Mouse (Mus musculus) hindbrain, embryonic 11.5 days (tissue): ENCODE data around the gene Xrcc2. TPM values are rescaled to one million over a fixed set of nuclear protein-coding genes. Genes with fewer than 3 reads are reported as not detected.
"Not testable (repeated sequence)": the region's sequence is repeated elsewhere in the genome, so short reads cannot be mapped to it uniquely, and the experiment has no call there.

Experiments used
- ATAC-seq: fragments of 200-750 bp; cut with Nextera tagmentation; 2 replicates; pipeline ENCODE4 v1.8.0; 2017; ENCODE audit warnings: mild to moderate bottlenecking, moderate TSS enrichment, moderate library complexity; ENCODE audit not compliant: low FRiP score
- DNase-seq: peaks from one replicate; pipeline ENCODE4 v3.0.0-alpha.2; 2015; ENCODE audit warnings: low spot score
- H3K27ac ChIP-seq: fragments of 300-500 bp; sonication (generic); 2 replicates; pipeline ENCODE4 v1.5.1; 2014; ENCODE audit warnings: mild to moderate bottlenecking, low read depth, low read length
- H3K27me3 ChIP-seq: fragments of 300-500 bp; sonication (generic); 2 replicates; pipeline ENCODE4 v1.6.1; 2014; ENCODE audit warnings: mild to moderate bottlenecking, low read length, moderate library complexity, mixed read lengths; ENCODE audit not compliant: control insufficient read depth, insufficient read depth
- H3K36me3 ChIP-seq: fragments of 300-500 bp; sonication (generic); 2 replicates; pipeline ENCODE4 v1.6.1; 2014; ENCODE audit warnings: mild to moderate bottlenecking, low read length, moderate library complexity, mixed read lengths; ENCODE audit not compliant: control insufficient read depth, insufficient read depth
- H3K4me1 ChIP-seq: fragments of 300-500 bp; sonication (generic); replicated peaks from 2 replicates; pipeline ENCODE4 v1.6.1; 2014; ENCODE audit warnings: low read length, mixed read lengths; ENCODE audit not compliant: control insufficient read depth, insufficient read depth
- H3K4me2 ChIP-seq: fragments of 300-500 bp; sonication (generic); replicated peaks from 2 replicates; pipeline ENCODE4 v1.6.1; 2014; ENCODE audit warnings: mild to moderate bottlenecking, low read depth, low read length
- H3K4me3 ChIP-seq: fragments of 300-500 bp; sonication (generic); 2 replicates; pipeline ENCODE4 v1.5.1; 2014; ENCODE audit warnings: low read depth, low read length
- H3K9ac ChIP-seq: fragments of 300-500 bp; sonication (generic); 2 replicates; pipeline ENCODE4 v1.6.1; 2014; ENCODE audit warnings: low read depth, low read length
- H3K9me3 ChIP-seq: fragments of 300-500 bp; sonication (generic); 2 replicates; pipeline ENCODE4 v1.6.1; 2016; ENCODE audit warnings: low read length; ENCODE audit not compliant: control insufficient read depth
- WGBS: fragments of 180-500 bp; shearing (Covaris S2); extraction: QIAGEN DNeasy Blood & Tissue Kit; methylation state at CpG from one replicate; pipeline ENCODE4 v1.1.7; 2014; 5-methylcytosine and 5-hydroxymethylcytosine counted together
- polyA plus RNA-seq: library from polyadenylated mRNA; unstranded; fragments of >200 nt; fragmentation: Nextera tagmentation; extraction: Ambion mirVana; gene quantifications from 2 replicates; pipeline ENCODE4 v1.2.1, GENCODE M21; 2014

Xrcc2 gene
- polyA plus RNA-seq, 1 experiment from 2014 or later, result 10.2 TPM

DNA sequence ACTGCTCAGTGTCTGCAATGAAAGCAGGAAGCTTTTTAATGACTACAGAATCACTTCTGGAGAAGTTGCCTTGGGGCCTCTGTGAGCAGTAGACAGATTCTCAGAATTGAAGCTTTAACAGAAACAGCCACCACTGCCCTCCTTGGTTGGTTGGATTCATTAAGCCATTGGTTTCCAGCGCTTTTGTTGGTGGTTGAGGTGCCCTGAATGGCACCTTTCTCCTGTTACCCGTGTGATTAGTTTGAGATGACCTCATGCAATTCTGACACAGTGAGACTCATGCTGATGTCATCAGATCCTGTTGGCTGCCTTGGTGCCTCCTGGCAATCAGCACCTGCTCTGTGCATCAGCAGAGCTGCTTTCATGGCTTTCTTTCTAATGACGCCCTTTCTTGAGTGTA, 32.8 kb upstream of the Xrcc2 start:
- Histone ChIP-seq H3K9me3 (no peaks in the 10 kb centered on the region), H3K36me3 (no peaks in the 10 kb centered on the region), H3K27me3 (no peaks in the 10 kb centered on the region), H3K4me3 (no peak overlapping the region), H3K9ac (no peak overlapping the region), H3K4me1 (no peaks in the 10 kb centered on the region), H3K4me2 (no peak overlapping the region), H3K27ac (no peak overlapping the region)
- 75% methylated on average over 3 of the region's 3 CpGs for WGBS
- DNase-seq (no peak), ATAC-seq (no peak)

DNA sequence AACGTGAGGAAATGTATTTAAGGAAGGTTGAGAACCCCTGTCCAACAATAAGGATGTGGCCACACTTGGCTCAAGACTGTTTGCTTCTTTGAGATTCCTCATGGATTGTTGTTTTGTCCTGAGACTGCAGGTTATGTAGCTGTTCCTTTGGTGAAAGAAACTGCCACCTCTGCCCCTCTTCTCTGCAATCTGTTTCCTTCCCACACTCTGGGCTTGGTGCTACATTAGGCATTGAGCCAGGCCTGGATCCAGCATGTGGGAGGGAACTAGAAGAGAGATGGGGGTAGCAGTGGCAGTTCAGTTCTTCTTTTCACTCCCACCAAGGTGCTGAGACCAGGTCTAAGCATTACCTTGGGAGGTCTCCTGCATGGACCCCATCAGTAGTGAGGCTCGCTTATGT, 30.2 kb upstream of the Xrcc2 start:
- H3K27me3 ChIP-seq, result no peaks in the 10 kb centered on the region
- no peak overlapping the region for H3K27ac ChIP-seq
- H3K9ac ChIP-seq, result no peak overlapping the region
- no peaks in the 10 kb centered on the region for H3K9me3 ChIP-seq
- H3K4me2 ChIP-seq, result no peak overlapping the region
- ATAC-seq (no peak), DNase-seq (no peak)
- H3K4me1 ChIP-seq, result no peaks in the 10 kb centered on the region
- H3K4me3 ChIP-seq, result no peak overlapping the region
- 74% methylated on average over 2 of the region's 2 CpGs for whole genome bisulfite sequencing
- no peaks in the 10 kb centered on the region for H3K36me3 ChIP-seq

GRCm38 (mm10) chr5:25734318-25734717, 28.7 kb upstream of the Xrcc2 start:
- no peaks in the 10 kb centered on the region for H3K9me3 ChIP-seq
- peak; percentile 56 for DNase-seq
- WGBS, result 34% methylated on average over 1 of the region's 1 CpGs

GRCm38 (mm10) chr5:25724134-25724675, 18.6 kb upstream of the Xrcc2 start:
- 43% methylated on average over 1 of the region's 1 CpGs for WGBS
- no peak overlapping the region for H3K4me2 ChIP-seq
- DNase-seq (no peak), ATAC-seq (no peak)
- H3K27me3 ChIP-seq, result no peaks in the 10 kb centered on the region
- no peak overlapping the region for H3K27ac ChIP-seq
- H3K9ac ChIP-seq, result no peak overlapping the region
- no peaks in the 10 kb centered on the region for H3K9me3 ChIP-seq
- H3K4me1 ChIP-seq, result no peaks in the 10 kb centered on the region
- H3K4me3 ChIP-seq, result no peak overlapping the region
- no peaks in the 10 kb centered on the region for H3K36me3 ChIP-seq

More at GRCm38 (mm10) chr5:25734318-25734717, 28.7 kb upstream of the Xrcc2 start:
- no peaks in the 10 kb centered on the region for H3K36me3 ChIP-seq
- H3K4me1 ChIP-seq, result no peaks in the 10 kb centered on the region
- H3K9ac ChIP-seq, result no peak overlapping the region
- H3K4me3 ChIP-seq, result no peak overlapping the region
- no peak for ATAC-seq
- H3K27me3 ChIP-seq, result no peaks in the 10 kb centered on the region
- no peak overlapping the region for H3K4me2 ChIP-seq
- no peak overlapping the region for H3K27ac ChIP-seq

DNA sequence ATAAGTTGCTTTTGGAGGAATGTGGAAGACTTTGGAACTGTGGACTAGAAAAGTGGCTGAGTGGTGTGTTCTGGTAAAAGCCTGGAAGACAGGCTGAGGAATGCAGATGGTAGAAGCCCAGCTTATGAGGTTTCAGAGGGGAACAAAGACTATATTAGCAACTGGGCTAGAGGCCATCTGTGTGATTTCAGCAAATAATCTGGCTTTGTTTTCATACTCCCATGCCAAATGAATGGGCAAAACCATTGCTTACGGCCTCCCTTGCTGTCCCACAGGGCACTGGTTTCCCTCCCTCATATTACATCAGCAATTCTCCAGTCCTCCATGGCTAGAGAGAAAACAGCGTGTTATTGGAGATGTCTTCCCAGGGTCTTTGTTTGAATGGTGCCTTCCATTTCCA, 17.4 kb upstream of the Xrcc2 start:
- no peaks in the 10 kb centered on the region for H3K9me3 ChIP-seq
- no peaks in the 10 kb centered on the region for H3K36me3 ChIP-seq
- no peaks in the 10 kb centered on the region for H3K4me1 ChIP-seq
- H3K4me2 ChIP-seq, result no peak overlapping the region
- no peak overlapping the region for H3K27ac ChIP-seq
- DNase-seq (no peak), ATAC-seq (no peak)
- H3K9ac ChIP-seq, result no peak overlapping the region
- H3K27me3 ChIP-seq, result no peaks in the 10 kb centered on the region
- 69% methylated on average over 2 of the region's 2 CpGs for WGBS
- H3K4me3 ChIP-seq, result no peak overlapping the region

DNA sequence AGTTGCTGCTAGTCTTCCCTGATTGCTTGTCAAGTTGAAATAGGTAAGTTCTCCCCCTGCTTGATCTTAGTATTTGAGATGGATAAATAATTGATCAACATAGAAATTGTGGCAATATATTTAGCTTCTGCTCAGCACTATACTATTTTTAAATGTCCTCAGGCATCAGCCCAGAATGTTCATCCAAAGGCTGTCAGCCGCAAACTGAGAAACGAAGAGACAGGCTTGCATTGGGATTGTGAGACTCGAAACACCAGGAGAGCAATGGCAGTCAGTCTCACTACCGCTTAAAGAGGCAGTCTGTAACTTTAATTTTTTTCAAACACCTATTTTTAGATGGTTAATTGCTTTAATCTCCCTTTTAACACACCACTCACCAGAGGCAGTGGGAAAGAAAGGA, 13.8 kb upstream of the Xrcc2 start:
- Histone ChIP-seq H3K27ac (no peak overlapping the region), H3K9me3 (no peaks in the 10 kb centered on the region), H3K9ac (no peak overlapping the region), H3K36me3 (no peaks in the 10 kb centered on the region), H3K4me2 (no peak overlapping the region), H3K4me3 (no peak overlapping the region), H3K27me3 (no peaks in the 10 kb centered on the region), H3K4me1 (no peaks in the 10 kb centered on the region)
- no peak for DNase-seq
- ATAC-seq, result no peak
- WGBS, result 89% methylated on average over 4 of the region's 4 CpGs

DNA sequence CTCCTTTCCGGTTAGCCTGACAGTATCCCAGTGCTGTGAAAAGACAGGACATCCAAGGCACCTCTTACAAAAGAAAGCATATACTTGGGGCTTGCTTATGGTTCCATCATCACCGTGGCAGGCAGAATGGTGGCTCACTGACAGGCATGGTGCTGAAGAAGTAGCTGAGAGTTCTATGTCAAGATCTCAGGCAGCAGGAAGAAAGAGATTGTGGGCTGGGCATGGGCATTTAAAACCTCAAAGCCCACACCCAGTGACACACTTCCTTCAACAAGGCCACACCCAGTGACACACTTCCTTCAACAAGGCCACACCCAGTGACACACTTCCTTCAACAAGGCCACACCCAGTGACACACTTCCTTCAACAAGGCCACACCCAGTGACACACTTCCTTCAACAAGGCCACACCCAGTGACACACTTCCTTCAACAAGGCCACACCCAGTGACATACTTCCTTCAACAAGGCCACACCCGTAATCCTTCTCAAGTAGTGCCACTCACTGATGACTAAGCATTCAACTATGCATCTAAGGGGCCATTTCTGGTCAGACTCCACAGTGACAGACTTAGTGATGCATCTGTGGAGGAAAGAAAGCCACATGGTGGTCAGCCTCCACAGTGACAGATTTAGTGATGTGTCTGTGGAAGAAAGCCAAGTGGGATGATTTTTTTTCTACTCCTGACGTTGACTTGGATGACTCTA, 7.5 kb upstream of the Xrcc2 start:
- not testable (repeated sequence) for H3K4me3 ChIP-seq, H3K4me1 ChIP-seq, H3K9me3 ChIP-seq, DNase-seq, H3K27ac ChIP-seq, H3K4me2 ChIP-seq, ATAC-seq, H3K9ac ChIP-seq, H3K27me3 ChIP-seq, H3K36me3 ChIP-seq
- 87% methylated on average over 4 of the region's 4 CpGs for WGBS

GRCm38 (mm10) chr5:25704702-25705566, 691 bp downstream of the Xrcc2 start:
- 24% methylated on average over 19 of the region's 19 CpGs for WGBS
- no peak overlapping the region for H3K27ac ChIP-seq
- H3K9me3 ChIP-seq, result no peaks in the 10 kb centered on the region

More at GRCm38 (mm10) chr5:25704702-25705566, 691 bp downstream of the Xrcc2 start:
- DNase-seq, result no peak
- H3K27me3 ChIP-seq, result no peaks in the 10 kb centered on the region
- peak overlapping the region; percentile 70 for H3K4me3 ChIP-seq
- 0 out of 2 replicates have a peak, but pooled peaks cover 3% of the 10 kb centered on the region for H3K4me1 ChIP-seq
- no peaks in the 10 kb centered on the region for H3K36me3 ChIP-seq
- peak overlapping the region; percentile 38 for H3K4me2 ChIP-seq
- peak; percentile 41 for ATAC-seq
- peak overlapping the region; percentile 80 for H3K9ac ChIP-seq
